Mouse (Mus musculus) c-Kit-positive CD71-positive TER-119-negative erythroid progenitor cells, embryonic 14.5 days (primary cell): ENCODE data around the gene Gps2.
"Not testable (repeated sequence)": the region's sequence is repeated elsewhere in the genome, so short reads cannot be mapped to it uniquely, and the experiment has no call there.

Experiments
- DNase-seq: peaks from one replicate; pipeline ENCODE4 v3.0.0-alpha.2; 2013; ENCODE audit warnings: low read depth

Gene Gps2

GRCm38 (mm10) chr11:69916652-69917378 is 3.1 kb downstream of the Gps2 start:
- not testable (repeated sequence) for DNase-seq

GRCm38 (mm10) chr11:69917379-69917948 is 3.8 kb downstream of the Gps2 start:
- DNase-seq: no peak

GRCm38 (mm10) chr11:69918118-69918517 is 4.4 kb downstream of the Gps2 start:
- DNase-seq: no peak

GRCm38 (mm10) chr11:69919053-69919452 is 5.4 kb downstream of the Gps2 start:
- no peak for DNase-seq

GRCm38 (mm10) chr11:69919661-69920265 is 6.1 kb downstream of the Gps2 start:
- DNase-seq: peak; percentile 92

GRCm38 (mm10) chr11:69920266-69921031 is 6.8 kb downstream of the Gps2 start:
- DNase-seq: no peak

- DNase-seq: peak; percentile 99
Observed at GRCm38 (mm10) chr11:69921114-69922011, 7.7 kb downstream of the Gps2 start, which contains the start of gene Eif5a. TSS of gene Eif5a (minus strand) at chr11:69921958.

- no peak for DNase-seq
Observed at GRCm38 (mm10) chr11:69922012-69922756, 8.5 kb downstream of the Gps2 start.

GRCm38 (mm10) chr11:69922796-69923195 is 9.1 kb downstream of the Gps2 start:
- DNase-seq: no peak

GRCm38 (mm10) chr11:69927501-69927900 is 13.8 kb downstream of the Gps2 start:
- DNase-seq: no peak

GRCm38 (mm10) chr11:69929712-69930111 is 16.0 kb downstream of the Gps2 start:
- DNase-seq: no peak

- DNase-seq: not testable (repeated sequence)
Observed at GRCm38 (mm10) chr11:69930176-69930575, 16.5 kb downstream of the Gps2 start.

GRCm38 (mm10) chr11:69930967-69931537 is 17.4 kb downstream of the Gps2 start:
- DNase-seq: no peak

- DNase-seq: no peak
Observed at GRCm38 (mm10) chr11:69931769-69932168, 18.1 kb downstream of the Gps2 start.

GRCm38 (mm10) chr11:69932254-69932653 is 18.6 kb downstream of the Gps2 start:
- no peak for DNase-seq

GRCm38 (mm10) chr11:69933066-69933465 is 19.4 kb downstream of the Gps2 start:
- no peak for DNase-seq

GRCm38 (mm10) chr11:69934169-69934568 is 20.5 kb downstream of the Gps2 start:
- DNase-seq: peak; percentile 92

GRCm38 (mm10) chr11:69934681-69935080 is 21.0 kb downstream of the Gps2 start:
- no peak for DNase-seq

GRCm38 (mm10) chr11:69935137-69935879 is 21.6 kb downstream of the Gps2 start, which contains the start of gene Ybx2:
TSS of gene Ybx2 (plus strand) at chr11:69935796.
- no peak for DNase-seq

- no peak for DNase-seq
Observed at GRCm38 (mm10) chr11:69936156-69936555, 22.5 kb downstream of the Gps2 start.
